Mouse (Mus musculus) c-Kit-positive CD71-positive TER-119-negative erythroid progenitor cells, embryonic 14.5 days (primary cell): ENCODE measurements around the gene Phgr1.

Source experiments
- DNase-seq: peaks from one replicate; pipeline ENCODE4 v3.0.0-alpha.2; 2013; ENCODE audit warnings: low read depth

Phgr1 gene

GRCm38 (mm10) chr2:118824396-118824795, 51.8 kb downstream of the Phgr1 start:
- DNase-seq = no peak
